15 mouse cellular contexts compared by ENCODE assay signal in the genomic region with DNA sequence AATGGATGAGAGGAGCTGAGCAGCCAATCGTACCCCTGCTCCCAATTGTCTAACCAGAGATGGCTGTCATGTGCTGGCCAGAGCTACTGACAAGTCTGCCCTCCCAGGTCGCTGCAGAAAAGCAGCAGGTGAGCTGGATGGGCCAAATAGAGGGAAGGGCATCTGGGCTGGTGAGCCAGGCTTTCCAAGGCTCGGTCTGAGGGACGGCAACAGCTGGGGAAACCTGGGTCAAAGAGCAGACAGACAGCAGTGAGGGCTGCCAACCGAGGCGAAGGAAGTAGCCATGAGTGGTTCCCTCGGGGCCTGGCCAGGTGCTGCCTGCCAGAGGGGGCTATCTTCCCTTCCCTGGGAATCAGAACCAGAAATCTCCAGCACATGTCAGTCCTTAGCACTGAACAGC.
DNase-seq lines count a peak whose midpoint lies in the region; ATAC-seq and TF ChIP-seq lines count a peak whose summit lies in the region.
"Had no signal": no experiment of that assay in that cellular context is flagged by ENCODE, and none has a peak within 500 bp of the region (broad histone marks: within the 10 kb centered on the region; RNA-seq: fewer than 3 reads in every experiment).

No protein-coding gene starts in this region.

- H3K27ac ChIP-seq in forebrain, postnatal 0 days (ENCODE audit: low read depth, low read length): 0 out of 2 replicates have a peak overlapping the region, but pooled peaks have one; percentile 9
- no peak overlapping the region for H3K27ac ChIP-seq in forebrain, embryonic 14.5 days (ENCODE audit: low read depth, low read length)
- H3K27ac ChIP-seq in kidney, embryonic 15.5 days: no peak overlapping the region
- H3K27ac ChIP-seq: forebrain, embryonic 13.5 days; heart, embryonic 15.5 days; liver, embryonic 13.5 days; midbrain, embryonic 10.5 days; neural tube, embryonic 12.5 days had no signal

- no peak for TF ChIP-seq CTCF in forebrain, postnatal 0 days (IDR thresholded peaks at IDR 0.05; ENCODE audit: low read depth)

- no peaks in the 10 kb centered on the region for H3K4me1 ChIP-seq in forebrain, postnatal 0 days (ENCODE audit: insufficient read depth)
- H3K4me1 ChIP-seq in forebrain, embryonic 14.5 days (ENCODE audit: control insufficient read depth, insufficient read depth, low read length): no peaks in the 10 kb centered on the region
- peaks cover 28% of the 10 kb centered on the region for H3K4me1 ChIP-seq in kidney, embryonic 15.5 days

- no peaks in the 10 kb centered on the region for H3K9me3 ChIP-seq in forebrain, postnatal 0 days (ENCODE audit: low read length)
- no peaks in the 10 kb centered on the region for H3K9me3 ChIP-seq in forebrain, embryonic 14.5 days (replicated peaks; ENCODE audit: control insufficient read depth, low read length)
- no peaks in the 10 kb centered on the region for H3K9me3 ChIP-seq in kidney, embryonic 15.5 days (replicated peaks)
- H3K9me3 ChIP-seq: forebrain, embryonic 13.5 days; heart, embryonic 15.5 days; liver, embryonic 13.5 days; midbrain, embryonic 10.5 days; neural tube, embryonic 12.5 days had no signal

- no peak for DNase-seq in forebrain, postnatal 0 days
- DNase-seq in forebrain, embryonic 14.5 days (ENCODE audit: low spot score): no peak
- peak; percentile 38 for DNase-seq in kidney, adult 18-20 months
- peak; percentile 15 for DNase-seq in MN1 (ENCODE audit: low spot score)
- peak; percentile 12 for DNase-seq in kidney, postnatal 10 days
- DNase-seq in thymus, postnatal 14 days: no peak
- DNase-seq: liver, embryonic 13.5 days; lung, postnatal 14 days; spleen, adult 18-20 months; thymus, postnatal 4 days had no signal

- no peak overlapping the region for H3K4me3 ChIP-seq in forebrain, postnatal 0 days (ENCODE audit: low read depth, low read length)
- no peak overlapping the region for H3K4me3 ChIP-seq in forebrain, embryonic 14.5 days (ENCODE audit: low read depth, low read length)
- H3K4me3 ChIP-seq in kidney, embryonic 15.5 days (replicated peaks): no peak overlapping the region
- H3K4me3 ChIP-seq: forebrain, embryonic 13.5 days; heart, embryonic 15.5 days; liver, embryonic 13.5 days; midbrain, embryonic 10.5 days; neural tube, embryonic 12.5 days had no signal

- no peak overlapping the region for H3K4me2 ChIP-seq in forebrain, postnatal 0 days (ENCODE audit: low read depth)
- H3K4me2 ChIP-seq in forebrain, embryonic 14.5 days (ENCODE audit: low read length): no peak overlapping the region
- H3K4me2 ChIP-seq in kidney, embryonic 15.5 days: no peak overlapping the region
- H3K4me2 ChIP-seq: forebrain, embryonic 13.5 days; heart, embryonic 15.5 days; liver, embryonic 13.5 days; neural tube, embryonic 12.5 days had no signal

- no peaks in the 10 kb centered on the region for H3K27me3 ChIP-seq in forebrain, postnatal 0 days (ENCODE audit: insufficient read depth, low read length)
- no peaks in the 10 kb centered on the region for H3K27me3 ChIP-seq in forebrain, embryonic 14.5 days (replicated peaks; ENCODE audit: control insufficient read depth, insufficient read depth, low read length)
- no peaks in the 10 kb centered on the region; the same call in 1 of the 2 replicates for H3K27me3 ChIP-seq in kidney, embryonic 15.5 days
- H3K27me3 ChIP-seq: forebrain, embryonic 13.5 days; heart, embryonic 15.5 days; liver, embryonic 13.5 days; neural tube, embryonic 12.5 days had no signal

- no peak overlapping the region for H3K9ac ChIP-seq in forebrain, postnatal 0 days
- H3K9ac ChIP-seq in forebrain, embryonic 14.5 days (ENCODE audit: low read length): no peak overlapping the region
- no peak overlapping the region for H3K9ac ChIP-seq in kidney, embryonic 15.5 days
- H3K9ac ChIP-seq: forebrain, embryonic 13.5 days; heart, embryonic 15.5 days; liver, embryonic 13.5 days; neural tube, embryonic 12.5 days had no signal

- 65% methylated on average over 7 of the region's 7 CpGs for WGBS in forebrain, postnatal 0 days
- 74% methylated on average over 7 of the region's 7 CpGs for WGBS in forebrain, embryonic 14.5 days
- WGBS in kidney, embryonic 15.5 days: 43% methylated on average over 7 of the region's 7 CpGs

- no peak for ATAC-seq in forebrain, postnatal 0 days
- no peak for ATAC-seq in forebrain, embryonic 14.5 days
- no peak for ATAC-seq in kidney, embryonic 15.5 days (replicated peaks; ENCODE audit: low FRiP score)
- ATAC-seq: forebrain, embryonic 13.5 days had no signal

- H3K36me3 ChIP-seq in forebrain, postnatal 0 days (ENCODE audit: insufficient read depth): no peaks in the 10 kb centered on the region
- H3K36me3 ChIP-seq in forebrain, embryonic 14.5 days (ENCODE audit: control insufficient read depth, insufficient read depth, low read length): no peaks in the 10 kb centered on the region
- no peaks in the 10 kb centered on the region for H3K36me3 ChIP-seq in kidney, embryonic 15.5 days
- H3K36me3 ChIP-seq: heart, embryonic 15.5 days; liver, embryonic 13.5 days; midbrain, embryonic 10.5 days; neural tube, embryonic 12.5 days had no signal

Comparison
In these comparisons a context has a peak if more than half of its experiments do, and no peak if none do; other contexts are left out.
1. DNase-seq: peak in kidney, adult 18-20 months (single experiment), MN1 (single experiment) and kidney, postnatal 10 days (single experiment); none in forebrain, postnatal 0 days (single experiment), forebrain, embryonic 14.5 days (single experiment) and thymus, postnatal 14 days (single experiment).